Mouse (Mus musculus): ENCODE measurements at regions not wholly inside any gene's neighbourhood (a gene's known extent, or its start where the extent isn't known, plus 50 kb on each side); places are given as distances from the start of the nearest gene placed in this dataset.

GRCm38 (mm10) chr15:62284606-62285531 lies 1362.1 kb upstream of the A1bg start:
- H3K27ac ChIP-seq (ENCODE audit: low read depth, low read length) = no peak overlapping the region
- H3K27me3 ChIP-seq (ENCODE audit: control insufficient read depth, insufficient read depth, low read length) = no peaks in the 10 kb centered on the region
- H3K9ac ChIP-seq (ENCODE audit: low read length) = no peak overlapping the region
- whole genome bisulfite sequencing = 93% methylated on average over 7 of the region's 7 CpGs
- no peaks in the 10 kb centered on the region for H3K36me3 ChIP-seq (ENCODE audit: control insufficient read depth, insufficient read depth, low read length)
- ATAC-seq (ENCODE audit: low FRiP score) (no peak), DNase-seq (ENCODE audit: low spot score, missing footprints) (no peak)
- no peak overlapping the region for H3K4me3 ChIP-seq (ENCODE audit: low read depth, low read length)
- no peaks in the 10 kb centered on the region for H3K9me3 ChIP-seq (ENCODE audit: control insufficient read depth, low read length)
- H3K4me1 ChIP-seq (ENCODE audit: control insufficient read depth, insufficient read depth, low read length) = no peaks in the 10 kb centered on the region
- H3K4me2 ChIP-seq = no peak overlapping the region

GRCm38 (mm10) chr15:62283661-62284429 lies 1361.0 kb upstream of the A1bg start:
- 72% methylated on average over 6 of the region's 6 CpGs for WGBS
- H3K4me2 ChIP-seq = no peak overlapping the region
- DNase-seq (ENCODE audit: low spot score, missing footprints) (no peak), ATAC-seq (ENCODE audit: low FRiP score) (no peak)
- H3K9me3 ChIP-seq (ENCODE audit: control insufficient read depth, low read length) = no peaks in the 10 kb centered on the region
- H3K27ac ChIP-seq (ENCODE audit: low read depth, low read length) = no peak overlapping the region
- H3K4me3 ChIP-seq (ENCODE audit: low read depth, low read length) = no peak overlapping the region
- H3K9ac ChIP-seq (ENCODE audit: low read length) = no peak overlapping the region
- no peaks in the 10 kb centered on the region for H3K27me3 ChIP-seq (ENCODE audit: control insufficient read depth, insufficient read depth, low read length)
- H3K4me1 ChIP-seq (ENCODE audit: control insufficient read depth, insufficient read depth, low read length) = no peaks in the 10 kb centered on the region
- no peaks in the 10 kb centered on the region for H3K36me3 ChIP-seq (ENCODE audit: control insufficient read depth, insufficient read depth, low read length)

GRCm38 (mm10) chr15:62282646-62283045 lies 1359.8 kb upstream of the A1bg start:
- no peaks in the 10 kb centered on the region for H3K4me1 ChIP-seq (ENCODE audit: control insufficient read depth, insufficient read depth, low read length)
- H3K4me2 ChIP-seq = no peak overlapping the region
- H3K27me3 ChIP-seq (ENCODE audit: control insufficient read depth, insufficient read depth, low read length) = no peaks in the 10 kb centered on the region
- no peaks in the 10 kb centered on the region for H3K9me3 ChIP-seq (ENCODE audit: control insufficient read depth, low read length)
- ATAC-seq (ENCODE audit: low FRiP score) (no peak), DNase-seq (ENCODE audit: low spot score, missing footprints) (no peak)
- no peak overlapping the region for H3K9ac ChIP-seq (ENCODE audit: low read length)
- no peak overlapping the region for H3K4me3 ChIP-seq (ENCODE audit: low read depth, low read length)
- H3K36me3 ChIP-seq (ENCODE audit: control insufficient read depth, insufficient read depth, low read length) = no peaks in the 10 kb centered on the region
- no peak overlapping the region for H3K27ac ChIP-seq (ENCODE audit: low read depth, low read length)
- WGBS = 84% methylated on average over 9 of the region's 9 CpGs

GRCm38 (mm10) chr15:62282116-62282515 lies 1359.3 kb upstream of the A1bg start:
- no peaks in the 10 kb centered on the region for H3K9me3 ChIP-seq (ENCODE audit: control insufficient read depth, low read length)
- no peaks in the 10 kb centered on the region for H3K36me3 ChIP-seq (ENCODE audit: control insufficient read depth, insufficient read depth, low read length)
- no peak overlapping the region for H3K27ac ChIP-seq (ENCODE audit: low read depth, low read length)
- no peaks in the 10 kb centered on the region for H3K4me1 ChIP-seq (ENCODE audit: control insufficient read depth, insufficient read depth, low read length)
- 100% methylated on average over 1 of the region's 1 CpGs for WGBS
- H3K9ac ChIP-seq (ENCODE audit: low read length) = no peak overlapping the region
- no peak for ATAC-seq (ENCODE audit: low FRiP score)
- DNase-seq (ENCODE audit: low spot score, missing footprints) = no peak
- H3K4me2 ChIP-seq = no peak overlapping the region
- no peak overlapping the region for H3K4me3 ChIP-seq (ENCODE audit: low read depth, low read length)
- no peaks in the 10 kb centered on the region for H3K27me3 ChIP-seq (ENCODE audit: control insufficient read depth, insufficient read depth, low read length)

- no peaks in the 10 kb centered on the region for H3K36me3 ChIP-seq (ENCODE audit: control insufficient read depth, insufficient read depth, low read length)
- H3K27ac ChIP-seq (ENCODE audit: low read depth, low read length) = no peak overlapping the region
- ATAC-seq (ENCODE audit: low FRiP score) (no peak), DNase-seq (ENCODE audit: low spot score, missing footprints) (no peak)
- H3K9me3 ChIP-seq (ENCODE audit: control insufficient read depth, low read length) = no peaks in the 10 kb centered on the region
- no peaks in the 10 kb centered on the region for H3K27me3 ChIP-seq (ENCODE audit: control insufficient read depth, insufficient read depth, low read length)
- H3K4me1 ChIP-seq (ENCODE audit: control insufficient read depth, insufficient read depth, low read length) = no peaks in the 10 kb centered on the region
- H3K4me2 ChIP-seq = no peak overlapping the region
- no peak overlapping the region for H3K9ac ChIP-seq (ENCODE audit: low read length)
- 90% methylated on average over 2 of the region's 2 CpGs for WGBS
- H3K4me3 ChIP-seq (ENCODE audit: low read depth, low read length) = no peak overlapping the region
Measured at GRCm38 (mm10) chr15:62279526-62279925, 1356.7 kb upstream of the A1bg start.

GRCm38 (mm10) chr15:62274818-62275217 lies 1352.0 kb upstream of the A1bg start:
- no peak for DNase-seq (ENCODE audit: low spot score, missing footprints)

GRCm38 (mm10) chr15:62273855-62274488 lies 1351.2 kb upstream of the A1bg start:
- Histone ChIP-seq H3K4me3 (ENCODE audit: low read depth, low read length) (no peak overlapping the region), H3K9me3 (ENCODE audit: control insufficient read depth, low read length) (no peaks in the 10 kb centered on the region), H3K27ac (ENCODE audit: low read depth, low read length) (no peak overlapping the region), H3K9ac (ENCODE audit: low read length) (no peak overlapping the region), H3K36me3 (ENCODE audit: control insufficient read depth, insufficient read depth, low read length) (no peaks in the 10 kb centered on the region), H3K4me2 (no peak overlapping the region), H3K4me1 (ENCODE audit: control insufficient read depth, insufficient read depth, low read length) (no peaks in the 10 kb centered on the region), H3K27me3 (ENCODE audit: control insufficient read depth, insufficient read depth, low read length) (no peaks in the 10 kb centered on the region)
- WGBS = 90% methylated on average over 1 of the region's 1 CpGs
- ATAC-seq (ENCODE audit: low FRiP score) = no peak
- DNase-seq (ENCODE audit: low spot score, missing footprints) = no peak

More at GRCm38 (mm10) chr15:62274818-62275217, 1352.0 kb upstream of the A1bg start:
- Histone ChIP-seq H3K4me2 (no peak overlapping the region), H3K9ac (ENCODE audit: low read length) (no peak overlapping the region), H3K27me3 (ENCODE audit: control insufficient read depth, insufficient read depth, low read length) (no peaks in the 10 kb centered on the region), H3K9me3 (ENCODE audit: control insufficient read depth, low read length) (no peaks in the 10 kb centered on the region), H3K27ac (ENCODE audit: low read depth, low read length) (no peak overlapping the region), H3K4me3 (ENCODE audit: low read depth, low read length) (no peak overlapping the region), H3K4me1 (ENCODE audit: control insufficient read depth, insufficient read depth, low read length) (no peaks in the 10 kb centered on the region), H3K36me3 (ENCODE audit: control insufficient read depth, insufficient read depth, low read length) (no peaks in the 10 kb centered on the region)
- WGBS = 93% methylated on average over 1 of the region's 1 CpGs
- ATAC-seq (ENCODE audit: low FRiP score) = no peak

GRCm38 (mm10) chr15:62272755-62273154 lies 1349.9 kb upstream of the A1bg start:
- Histone ChIP-seq H3K4me2 (no peak overlapping the region), H3K9me3 (ENCODE audit: control insufficient read depth, low read length) (no peaks in the 10 kb centered on the region), H3K4me3 (ENCODE audit: low read depth, low read length) (no peak overlapping the region), H3K27me3 (ENCODE audit: control insufficient read depth, insufficient read depth, low read length) (no peaks in the 10 kb centered on the region), H3K4me1 (ENCODE audit: control insufficient read depth, insufficient read depth, low read length) (no peaks in the 10 kb centered on the region), H3K27ac (ENCODE audit: low read depth, low read length) (no peak overlapping the region), H3K36me3 (ENCODE audit: control insufficient read depth, insufficient read depth, low read length) (no peaks in the 10 kb centered on the region), H3K9ac (ENCODE audit: low read length) (no peak overlapping the region)
- no peak for ATAC-seq (ENCODE audit: low FRiP score)
- WGBS = 86% methylated on average over 2 of the region's 2 CpGs
- DNase-seq (ENCODE audit: low spot score, missing footprints) = no peak

- H3K9ac ChIP-seq (ENCODE audit: low read length) = no peak overlapping the region
- ATAC-seq (ENCODE audit: low FRiP score) (no peak), DNase-seq (ENCODE audit: low spot score, missing footprints) (no peak)
- H3K27ac ChIP-seq (ENCODE audit: low read depth, low read length) = no peak overlapping the region
- H3K4me1 ChIP-seq (ENCODE audit: control insufficient read depth, insufficient read depth, low read length) = no peaks in the 10 kb centered on the region
- H3K9me3 ChIP-seq (ENCODE audit: control insufficient read depth, low read length) = no peaks in the 10 kb centered on the region
- H3K27me3 ChIP-seq (ENCODE audit: control insufficient read depth, insufficient read depth, low read length) = no peaks in the 10 kb centered on the region
- H3K4me2 ChIP-seq = no peak overlapping the region
- no peaks in the 10 kb centered on the region for H3K36me3 ChIP-seq (ENCODE audit: control insufficient read depth, insufficient read depth, low read length)
- no peak overlapping the region for H3K4me3 ChIP-seq (ENCODE audit: low read depth, low read length)
- 95% methylated on average over 2 of the region's 2 CpGs for WGBS
Measured at GRCm38 (mm10) chr15:62271428-62271827, 1348.6 kb upstream of the A1bg start.
